Mouse (Mus musculus) brain, embryonic 14.5 days (tissue): Measurements from ENCODE around the gene Zfp429.

Source experiments
- CTCF ChIP-seq: fragments of 200-500 bp; IDR thresholded peaks from 2 replicates; pipeline ENCODE4 v1.5.1; 2012; ENCODE audit warnings: inconsistent platforms, mild to moderate bottlenecking, moderate library complexity, borderline replicate concordance; ENCODE audit not compliant: insufficient read depth, insufficient read length; ENCODE audit errors: extremely low read depth
- POLR2A ChIP-seq: fragments of 200-500 bp; IDR thresholded peaks from 2 replicates; pipeline ENCODE4 v1.6.1; 2012; ENCODE audit warnings: mild to moderate bottlenecking, inconsistent platforms, borderline replicate concordance; ENCODE audit not compliant: poor library complexity, insufficient read depth, insufficient read length, severe bottlenecking; ENCODE audit errors: extremely low read depth

- no peak for TF ChIP-seq CTCF
- TF ChIP-seq POLR2A: no peak
These were observed 56.2 kb downstream of the Zfp429 start for GRCm38 (mm10) chr13:67343422-67343821.
